Mouse (Mus musculus): Measurements from ENCODE around the gene Chmp4b.

Gene Chmp4b

DNA sequence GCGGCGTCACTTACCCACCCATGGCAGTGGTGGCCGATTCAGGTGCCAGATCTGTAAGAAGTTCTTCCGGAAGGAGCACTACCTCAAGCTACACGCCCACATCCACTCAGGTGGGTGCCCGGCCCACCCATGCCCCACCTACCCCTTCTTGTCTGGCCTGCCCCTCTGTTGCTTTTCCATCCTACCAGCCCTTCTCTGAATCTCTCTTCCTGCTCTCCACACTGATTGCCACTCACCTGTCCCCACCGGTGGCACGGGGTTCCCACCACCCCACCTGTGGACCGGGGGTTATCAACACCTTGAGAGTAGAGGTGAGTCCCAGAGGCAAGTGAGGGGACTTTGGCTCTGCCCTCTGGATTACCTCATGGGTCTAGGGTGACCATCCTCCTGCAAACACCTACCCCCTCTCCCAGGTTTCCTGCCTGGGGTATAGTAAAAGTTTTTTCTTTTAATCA is 9.5 kb upstream of the Chmp4b start:
- DNase-seq (ENCODE audit: low spot score), result no peak

DNA sequence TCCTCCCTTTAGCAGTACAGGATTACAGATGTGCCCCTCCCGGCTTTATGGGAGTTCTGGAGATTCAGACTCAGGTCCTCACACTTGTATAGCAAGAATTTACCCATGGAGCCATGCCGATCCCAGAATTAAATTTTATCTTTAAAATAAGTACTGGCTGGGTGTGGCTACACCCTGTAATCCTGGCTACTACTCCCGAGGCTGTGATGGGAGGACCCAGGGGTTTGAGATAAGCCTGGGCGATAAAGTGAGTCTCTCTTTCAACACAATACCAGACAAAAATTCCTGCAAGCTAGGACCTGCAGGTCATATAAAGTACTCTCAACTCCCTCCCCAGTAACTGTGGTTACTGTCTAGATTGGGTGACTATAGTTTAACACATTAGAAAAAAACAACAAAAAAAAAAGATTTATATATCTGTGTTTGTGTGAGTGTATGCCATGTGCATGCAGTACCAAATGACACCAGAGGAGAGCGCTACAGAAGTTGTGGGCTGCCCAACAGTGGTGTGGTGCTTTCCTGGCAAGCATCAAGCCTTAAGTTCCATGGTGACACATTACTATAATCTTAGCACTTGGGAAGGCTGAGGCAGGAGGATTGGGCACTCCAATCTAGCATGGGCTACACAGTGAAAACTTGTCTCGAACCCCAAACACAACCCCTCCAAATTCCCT is 8.7 kb upstream of the Chmp4b start:
- no peak for DNase-seq (ENCODE audit: low spot score)

DNA sequence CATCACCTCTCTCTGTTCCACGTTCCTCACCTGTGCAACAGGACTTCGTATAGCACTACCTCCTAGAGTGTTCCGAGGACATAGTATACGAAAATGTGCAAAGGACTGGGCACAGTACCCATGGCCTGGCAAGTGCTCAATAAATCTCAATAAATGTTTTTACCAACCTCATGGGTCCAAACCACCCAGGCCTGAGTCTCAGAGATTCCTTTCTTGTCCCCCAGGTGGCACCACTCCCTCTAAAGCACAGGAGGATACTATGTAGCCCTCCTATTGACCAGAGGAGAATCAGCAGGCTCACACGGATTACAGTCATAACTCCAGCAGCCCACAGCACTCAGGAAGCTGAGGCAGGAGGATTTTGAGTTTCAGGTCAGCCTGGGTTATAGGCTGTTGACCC is 4.9 kb upstream of the Chmp4b start:
- no peak for DNase-seq (ENCODE audit: low spot score)

DNA sequence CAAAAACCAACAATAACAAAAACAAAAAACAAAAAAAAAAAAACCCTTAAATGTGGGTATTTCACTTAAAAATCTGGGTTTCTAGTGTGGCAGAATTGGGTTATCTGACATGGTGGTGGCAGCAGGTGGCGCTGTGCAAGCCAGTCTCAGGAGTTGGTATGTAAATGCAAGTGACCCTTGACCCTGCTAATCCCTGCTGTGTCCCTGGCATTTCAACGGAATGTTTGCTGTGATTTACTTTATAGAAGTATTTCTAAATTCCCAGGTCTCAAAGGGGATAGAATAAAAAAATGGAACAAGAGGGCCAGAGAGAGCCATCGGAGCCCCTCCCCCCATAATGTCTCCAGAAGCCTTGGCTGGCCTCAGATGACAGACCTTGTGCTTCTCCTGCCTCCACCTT is 3.4 kb upstream of the Chmp4b start:
- DNase-seq (ENCODE audit: low spot score), result no peak

DNA sequence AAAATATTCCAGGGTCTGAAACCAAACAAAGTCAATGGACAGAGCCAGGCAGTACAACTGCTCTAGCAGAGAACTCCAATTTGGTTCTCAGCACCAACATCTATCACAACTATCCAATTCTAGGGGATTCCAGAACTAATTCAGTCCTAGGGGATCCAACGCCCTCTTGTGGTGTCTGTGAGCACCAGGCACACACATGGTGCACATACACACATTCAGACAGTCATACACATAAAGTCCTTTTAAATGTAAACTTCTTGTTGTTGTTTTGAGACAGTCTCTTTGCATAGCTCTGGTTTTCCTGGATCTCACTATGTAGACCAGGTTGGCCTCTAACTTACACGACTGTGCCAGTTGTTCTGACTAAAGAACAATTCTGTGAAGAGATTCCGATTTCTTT is 1.1 kb upstream of the Chmp4b start:
- DNase-seq (ENCODE audit: low spot score), result no peak

DNA sequence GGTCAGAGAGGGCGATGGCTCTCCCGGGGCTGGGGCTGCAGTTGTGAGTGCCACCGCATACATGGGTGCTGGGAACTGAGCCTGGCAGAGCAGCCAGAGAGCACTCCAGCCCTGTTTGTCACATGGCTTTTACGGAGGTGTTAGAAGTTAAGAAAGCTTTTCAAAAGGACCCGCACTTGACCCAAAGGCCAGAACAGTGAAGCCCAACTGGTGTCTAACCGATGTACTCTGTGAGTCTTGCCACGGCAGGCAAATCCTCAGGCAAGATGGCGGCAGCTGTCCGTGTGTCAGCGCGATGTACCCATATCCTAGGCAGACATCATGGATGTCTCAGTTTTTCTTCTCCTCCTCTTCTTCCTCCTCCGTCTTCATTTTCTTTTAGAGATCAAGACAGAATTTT is 3.5 kb downstream of the Chmp4b start:
- no peak for DNase-seq (ENCODE audit: low spot score)

DNA sequence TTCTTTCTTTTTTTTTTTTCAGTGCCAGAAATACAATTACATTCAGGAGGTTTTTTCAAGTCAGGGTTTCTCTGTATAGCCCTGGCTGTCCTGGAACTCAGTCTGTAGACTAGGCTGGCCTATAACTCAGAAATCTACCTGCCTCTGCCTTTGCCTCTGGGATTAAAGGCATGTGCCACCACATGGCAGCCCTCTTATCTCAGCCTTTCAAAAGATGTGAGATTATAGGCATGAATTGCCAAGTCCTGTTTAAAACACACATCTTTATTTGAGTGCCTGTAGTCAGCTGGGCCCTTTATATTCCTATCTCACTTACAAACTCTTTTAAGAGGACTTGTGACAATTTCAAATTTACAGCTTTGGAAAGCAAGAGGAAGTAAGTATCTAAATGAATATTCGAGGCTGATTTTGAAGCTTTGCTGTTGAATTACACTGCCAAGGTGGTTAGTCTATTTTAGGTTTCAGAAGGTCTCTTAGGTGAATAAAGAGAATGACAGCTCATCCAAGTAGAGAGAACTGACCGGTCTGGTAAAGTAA is 4.4 kb downstream of the Chmp4b start:
- peak; percentile 34 for DNase-seq (ENCODE audit: low spot score)

DNA sequence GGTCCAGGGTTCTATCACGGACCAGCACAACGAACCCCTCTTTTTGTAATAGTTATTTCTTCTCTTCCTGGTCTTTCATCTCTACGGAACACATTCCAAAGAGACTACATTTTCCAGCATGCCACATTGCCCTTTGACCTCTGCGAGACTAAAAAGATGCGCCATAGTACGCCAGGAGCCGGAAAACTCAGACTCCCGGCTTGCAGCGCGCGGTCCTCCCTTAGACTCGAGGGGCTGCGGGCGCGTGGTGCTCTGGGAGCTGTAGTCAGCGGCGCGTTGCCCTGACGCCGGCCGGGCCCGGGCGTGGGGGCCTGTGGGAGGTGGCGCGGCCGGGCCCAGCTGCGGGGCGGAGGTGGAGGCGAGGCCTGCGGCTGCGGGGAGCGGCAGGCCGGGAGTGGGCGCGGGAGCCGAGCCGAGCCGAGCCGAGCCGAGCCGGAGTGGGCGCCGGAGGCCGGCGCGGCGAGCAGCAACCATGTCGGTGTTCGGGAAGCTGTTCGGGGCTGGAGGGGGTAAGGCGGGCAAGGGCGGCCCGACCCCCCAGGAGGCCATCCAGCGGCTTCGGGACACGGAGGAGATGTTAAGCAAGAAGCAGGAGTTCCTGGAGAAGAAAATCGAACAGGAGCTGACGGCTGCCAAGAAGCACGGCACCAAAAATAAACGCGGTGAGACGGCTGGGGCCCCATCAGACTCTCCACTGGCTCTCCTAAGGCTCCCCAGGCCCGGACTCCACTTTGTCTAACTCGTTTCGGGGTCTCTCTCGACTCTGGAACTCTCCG is 5.4 kb downstream of the Chmp4b start:
- DNase-seq (ENCODE audit: low spot score), result peak; percentile 96

DNA sequence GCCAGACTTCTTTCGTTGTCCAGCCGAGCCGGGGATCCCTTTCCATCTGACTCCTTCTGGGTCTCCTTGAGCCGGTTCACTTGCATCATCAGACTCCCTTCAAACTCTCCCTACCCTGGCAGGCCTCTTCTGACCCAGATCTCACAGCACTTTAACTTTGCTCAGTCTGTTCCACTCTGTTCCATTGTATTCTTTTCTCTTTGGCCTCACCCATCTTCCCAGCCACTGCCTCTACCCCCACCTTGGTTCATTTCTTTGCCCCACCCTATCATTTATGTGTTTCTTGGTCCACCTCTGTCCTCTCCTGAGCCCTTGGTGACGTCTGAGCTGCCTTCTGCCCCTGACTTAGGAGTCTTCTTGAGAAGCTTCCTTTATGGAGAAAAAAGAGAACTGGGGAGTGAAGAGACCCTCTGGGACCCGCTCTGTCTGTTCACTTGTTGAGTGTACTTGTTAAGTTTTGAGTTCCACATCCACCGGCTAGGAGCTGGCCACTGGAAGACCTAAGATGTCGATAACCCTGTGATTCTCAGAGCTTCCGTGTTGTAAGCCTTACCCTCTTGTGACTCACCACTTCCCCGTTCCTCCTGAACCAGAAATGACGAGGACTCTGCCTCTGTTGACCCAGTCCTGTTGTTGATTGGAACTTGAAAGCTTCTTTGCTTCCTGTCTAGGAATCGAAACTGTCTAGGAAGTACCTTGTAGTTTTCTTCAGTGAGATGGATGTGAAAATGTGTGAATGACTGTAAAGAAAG is 6.2 kb downstream of the Chmp4b start:
- DNase-seq (ENCODE audit: low spot score), result peak; percentile 64

DNA sequence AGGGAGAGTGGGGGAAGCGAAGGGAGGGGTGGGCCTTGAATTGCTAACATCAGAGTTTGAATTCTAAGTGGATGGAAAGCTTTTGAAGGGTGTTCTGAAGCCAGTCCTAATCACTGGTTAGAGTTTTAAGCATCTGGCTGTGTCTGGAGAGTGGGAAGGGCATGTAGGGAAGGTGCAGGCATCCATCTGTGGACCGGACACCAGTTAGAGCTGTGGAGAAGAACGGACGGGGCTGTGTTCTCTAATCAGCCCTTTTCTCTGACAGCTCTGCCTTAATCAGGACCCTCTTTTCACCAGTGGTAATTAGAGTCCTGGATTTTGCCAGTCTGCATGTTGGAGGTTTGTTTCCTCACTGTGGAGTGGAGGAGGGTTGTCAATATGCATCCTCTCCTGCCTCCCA is 7.6 kb downstream of the Chmp4b start:
- no peak for DNase-seq (ENCODE audit: low spot score)

DNA sequence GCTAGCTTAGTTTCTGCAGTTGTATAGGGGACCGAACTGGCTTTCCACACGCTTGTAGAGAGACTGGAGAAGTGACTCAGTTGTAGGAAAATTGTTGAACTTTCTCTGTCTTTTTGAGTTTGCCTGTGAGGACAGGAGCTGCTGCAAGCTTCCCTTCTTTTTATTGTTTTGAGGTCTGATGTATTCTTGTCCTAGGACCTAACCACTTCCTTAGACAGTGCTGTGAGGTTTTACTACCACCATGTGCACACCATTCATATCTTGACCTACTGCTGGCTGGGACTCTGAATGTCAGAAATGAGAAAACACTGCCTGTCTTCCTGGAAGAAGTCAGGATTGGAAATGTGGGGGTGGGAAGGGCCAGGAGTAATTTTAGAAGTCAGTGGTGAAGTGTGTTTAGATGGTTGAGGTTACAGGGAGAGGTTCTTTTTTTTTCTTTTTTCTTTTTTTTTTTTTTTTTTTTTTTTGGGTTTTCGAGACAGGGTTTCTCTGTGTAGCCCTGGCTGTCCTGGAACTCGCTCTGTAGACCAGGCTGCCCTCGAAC is 8.1 kb downstream of the Chmp4b start:
- DNase-seq (ENCODE audit: low spot score), result no peak

DNA sequence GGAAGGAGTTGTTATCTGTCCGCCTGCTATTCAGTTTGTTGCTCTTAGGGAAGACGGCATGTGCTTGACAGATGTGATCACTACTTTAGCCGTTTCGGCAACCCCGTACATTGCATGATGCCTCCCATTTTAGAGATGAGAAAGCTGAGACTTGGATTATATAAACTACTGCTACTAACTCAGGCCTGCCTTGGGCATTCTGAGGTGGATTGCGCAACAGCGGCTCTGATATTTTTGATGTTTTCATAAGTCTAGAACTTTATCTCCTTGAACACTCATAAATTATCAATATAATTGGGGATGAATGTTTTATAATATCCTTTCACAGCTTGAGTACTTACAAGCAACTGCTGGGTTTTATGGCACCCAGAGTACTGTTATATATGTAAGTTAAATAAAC is 17.2 kb downstream of the Chmp4b start:
- DNase-seq (ENCODE audit: low spot score), result no peak

DNA sequence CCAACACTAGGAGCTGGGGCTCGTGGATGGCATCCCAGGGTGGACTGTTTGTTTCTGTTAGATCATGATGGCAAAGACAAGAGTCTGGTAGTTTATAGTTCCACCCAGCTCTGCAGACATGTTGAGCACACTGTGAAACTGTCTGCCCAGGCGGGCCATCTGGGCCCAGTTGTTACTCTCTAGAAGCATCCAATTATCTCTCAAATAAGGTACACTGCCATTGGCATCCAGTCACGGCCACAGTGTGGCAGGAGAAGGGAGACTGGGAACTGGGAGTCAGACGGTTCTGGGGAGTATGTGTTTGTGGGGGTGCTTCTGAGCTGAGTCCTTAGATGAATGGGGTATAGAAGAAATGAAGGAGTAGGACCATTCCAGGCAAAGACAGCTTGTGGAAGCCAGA is 18.6 kb downstream of the Chmp4b start:
- DNase-seq (ENCODE audit: low spot score), result no peak

DNA sequence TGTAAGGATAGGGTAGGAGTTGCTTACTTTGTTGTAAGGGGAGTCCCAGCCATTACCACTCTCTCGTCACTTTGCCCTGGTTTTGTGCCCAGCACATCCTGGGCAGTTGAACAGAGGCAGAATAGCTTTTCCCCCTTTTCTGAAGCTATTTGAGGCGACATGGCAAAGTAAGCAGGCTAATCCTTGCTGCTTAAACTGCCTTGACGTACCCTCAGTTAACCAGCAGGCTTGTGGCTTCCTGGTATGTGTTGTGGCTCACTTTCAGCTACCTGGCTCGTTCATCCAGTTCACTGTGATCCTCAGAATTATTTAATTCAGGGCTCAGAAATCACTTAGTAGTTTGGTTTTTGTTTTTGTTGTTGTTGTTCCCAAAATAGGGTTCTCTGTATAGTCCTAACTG is 19.2 kb downstream of the Chmp4b start:
- no peak for DNase-seq (ENCODE audit: low spot score)

DNA sequence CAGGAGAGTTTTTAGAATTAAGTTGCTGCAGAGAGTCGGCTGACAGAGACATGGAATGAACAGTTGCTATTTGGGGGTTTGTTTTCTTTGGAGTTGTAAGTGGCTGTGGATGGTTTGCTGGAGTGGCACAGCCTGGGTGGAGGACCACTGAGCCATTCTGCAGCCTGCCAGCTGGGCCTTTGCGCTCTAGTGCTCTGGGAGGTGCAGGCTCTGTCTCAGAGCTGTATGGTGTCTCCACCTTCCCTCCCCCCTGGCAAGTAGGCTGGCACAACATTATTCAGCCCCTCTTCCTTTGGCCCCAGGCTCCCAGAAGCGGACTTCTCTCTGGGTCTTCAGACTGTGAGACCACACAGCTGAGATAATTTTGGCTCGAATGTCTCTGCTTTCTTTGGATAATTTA is 22.5 kb downstream of the Chmp4b start:
- DNase-seq (ENCODE audit: low spot score), result no peak

DNA sequence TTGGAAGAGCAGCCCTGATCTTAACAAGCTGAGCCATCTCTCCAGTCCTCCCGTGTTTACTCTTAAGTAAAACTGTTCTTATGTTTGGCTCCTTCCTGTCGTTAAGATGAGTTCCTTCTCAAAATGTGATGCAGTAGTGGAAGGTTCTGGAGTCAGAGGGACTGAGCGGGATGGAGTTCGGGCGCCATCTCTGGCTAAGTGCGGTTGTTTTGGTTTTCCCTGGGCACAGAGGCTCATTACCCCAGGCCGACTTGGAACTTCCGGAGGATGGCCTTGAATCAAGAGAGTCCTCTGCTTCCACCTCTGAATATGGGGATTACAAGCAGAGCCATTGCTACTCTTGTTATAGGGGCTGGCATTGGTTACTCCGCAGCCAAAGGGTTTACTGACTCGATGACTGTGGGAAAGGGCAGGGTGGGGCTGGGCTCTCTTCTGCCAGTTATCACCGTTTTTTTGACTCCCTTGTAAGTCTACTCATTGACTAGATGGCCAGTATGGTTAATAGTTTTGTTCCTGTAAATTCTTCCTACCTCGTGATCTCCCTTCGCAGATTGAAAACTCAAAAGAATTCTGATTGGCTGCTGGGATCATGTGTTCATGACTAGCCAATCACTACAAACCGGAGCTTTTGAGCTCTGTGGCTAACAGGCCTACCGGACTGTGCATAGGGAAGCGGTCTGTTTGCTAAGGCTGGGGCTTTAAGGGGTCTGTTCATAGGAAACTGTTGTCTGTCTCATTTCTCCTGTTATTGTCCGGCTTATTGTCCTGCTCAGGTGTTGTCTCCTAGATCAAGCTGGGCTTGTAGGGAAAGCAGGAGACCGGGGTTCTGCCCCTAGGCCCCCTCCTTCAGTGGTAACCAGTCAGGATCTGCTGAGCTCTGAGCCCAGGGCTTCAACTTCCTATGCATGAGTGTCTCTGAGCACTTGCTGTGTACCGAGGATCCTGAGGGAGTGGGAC is 25.4 kb downstream of the Chmp4b start:
- peak; percentile 83 for DNase-seq (ENCODE audit: low spot score)

DNA sequence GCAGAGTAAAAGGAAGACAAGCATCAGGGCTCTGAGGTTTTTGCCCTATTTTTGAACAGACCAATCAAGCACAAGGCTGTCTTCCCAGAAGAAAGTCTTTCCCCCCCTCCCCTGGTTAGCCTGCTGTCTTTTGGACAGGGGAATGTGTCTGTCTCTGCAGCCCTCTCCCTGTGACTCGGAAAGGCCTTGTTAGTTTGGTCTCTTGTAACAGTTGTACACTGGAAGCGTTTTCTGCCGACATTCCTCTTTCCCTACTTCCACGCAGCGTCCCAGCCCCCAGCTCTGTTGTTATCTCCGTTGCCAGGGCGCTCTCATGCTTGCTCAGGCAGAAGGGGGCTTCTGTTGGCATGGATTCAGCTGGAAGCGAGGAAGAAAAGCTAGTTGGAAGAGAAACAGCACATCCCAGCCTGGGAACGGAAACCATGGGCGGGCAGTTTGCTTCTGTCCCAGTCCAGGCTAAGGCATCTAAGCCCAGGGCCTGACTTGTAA is 26.2 kb downstream of the Chmp4b start:
- peak; percentile 15 for DNase-seq (ENCODE audit: low spot score)

DNA sequence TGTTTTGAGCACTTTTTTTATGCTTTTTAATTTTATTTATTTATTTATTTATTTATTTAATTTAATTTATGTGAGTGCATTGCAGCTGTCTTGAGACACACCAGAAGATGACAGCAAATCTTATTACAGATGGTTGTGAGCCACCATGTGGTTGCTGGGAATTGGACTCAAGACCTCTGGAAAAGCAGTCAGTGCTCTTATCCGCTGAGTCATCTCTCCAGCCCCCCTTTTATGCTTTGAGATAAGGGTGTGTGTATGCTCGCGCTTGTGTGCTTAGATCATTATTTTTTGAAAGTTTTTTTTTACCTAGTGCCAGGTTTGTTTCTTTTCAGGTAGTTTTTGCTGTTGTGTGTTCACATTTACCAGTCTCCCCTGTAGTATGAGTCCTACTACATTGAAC is 27.5 kb downstream of the Chmp4b start:
- peak; percentile 22 for DNase-seq (ENCODE audit: low spot score)

DNA sequence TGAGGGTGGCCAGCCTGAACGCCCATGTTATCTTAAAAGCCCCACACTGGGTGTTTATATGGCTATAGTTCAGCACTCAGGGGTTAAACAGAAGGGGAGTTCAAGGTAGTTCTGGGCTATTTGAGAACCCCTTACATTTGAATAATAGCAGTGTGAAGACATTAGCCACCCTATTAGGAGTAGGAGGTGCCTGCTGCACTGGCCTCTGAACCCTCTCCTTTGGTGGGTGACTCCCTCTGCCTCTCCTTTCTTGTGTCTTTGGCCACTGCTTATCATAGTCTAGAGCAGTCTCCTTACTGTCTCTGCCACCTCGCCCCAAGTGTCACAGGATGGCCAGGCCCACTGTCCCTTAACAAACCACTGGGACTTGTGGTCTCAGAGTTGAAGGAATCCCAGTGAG is 28.8 kb downstream of the Chmp4b start:
- DNase-seq (ENCODE audit: low spot score), result no peak

DNA sequence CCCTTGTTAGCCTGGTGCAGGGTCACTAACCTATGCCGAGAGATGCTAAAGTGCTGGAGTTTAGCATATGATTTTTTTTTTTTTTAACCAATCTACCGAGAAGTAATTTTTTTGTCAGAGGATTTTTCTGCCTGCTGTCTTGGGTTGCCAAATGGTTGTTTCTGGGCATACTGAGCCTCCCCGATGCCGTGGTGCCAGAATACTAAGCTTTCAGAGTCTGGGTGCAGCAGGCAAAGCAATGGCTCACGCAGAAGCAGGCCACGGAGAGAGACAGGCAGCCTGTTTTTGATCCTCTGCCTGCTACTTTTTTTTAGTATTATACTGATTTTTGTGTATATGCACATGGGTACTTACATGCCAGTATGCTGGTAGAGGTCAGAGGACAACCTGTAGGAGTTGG is 29.4 kb downstream of the Chmp4b start:
- DNase-seq (ENCODE audit: low spot score), result no peak

DNA sequence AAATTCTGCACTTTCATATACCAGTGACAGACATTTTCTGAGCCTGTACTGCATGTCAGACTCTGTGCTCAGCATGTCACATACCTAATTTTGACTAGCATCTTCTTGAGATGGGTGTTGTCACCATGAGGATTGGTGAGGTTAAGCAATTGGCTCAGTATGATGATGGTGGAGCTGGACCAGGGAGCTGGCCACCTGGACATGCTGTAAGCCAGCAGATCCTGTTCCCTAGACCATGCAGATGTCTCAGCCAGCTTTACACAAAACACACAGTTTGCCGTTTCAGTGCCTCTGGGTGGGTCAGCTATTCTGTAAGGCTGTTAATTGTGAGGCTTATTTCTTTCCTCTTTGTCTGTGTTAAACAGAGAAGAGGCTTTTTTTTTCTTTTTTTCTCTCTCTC is 31.2 kb downstream of the Chmp4b start:
- DNase-seq (ENCODE audit: low spot score), result no peak
